Mouse (Mus musculus): ENCODE results near the gene Rgma. TPM values are rescaled to one million over a fixed set of nuclear protein-coding genes. Genes with fewer than 3 reads are reported as not detected.

The Rgma gene
- polyA plus RNA-seq, 1 experiment from 2014 or later = 62.9 TPM

- Histone ChIP-seq H3K4me1 (peaks cover 36% of the 10 kb centered on the region), H3K36me3 (peaks cover 43% of the 10 kb centered on the region), H3K9ac (replicated peaks) (no peak overlapping the region), H3K4me2 (replicated peaks) (no peak overlapping the region), H3K9me3 (no peaks in the 10 kb centered on the region), H3K4me3 (no peak overlapping the region), H3K27ac (replicated peaks) (peak overlapping the region; percentile 74), H3K27me3 (no peaks in the 10 kb centered on the region)
- no peak for ATAC-seq (ENCODE audit: low FRiP score, low read depth)
- 92% methylated on average over 7 of the region's 7 CpGs for WGBS
Observed at GRCm38 (mm10) chr7:73425451-73425850, 50.1 kb downstream of the Rgma start.

- 91% methylated on average over 3 of the region's 3 CpGs for WGBS
Observed at GRCm38 (mm10) chr7:73426235-73426634, 50.9 kb downstream of the Rgma start.

GRCm38 (mm10) chr7:73426752-73427386, 51.6 kb downstream of the Rgma start:
- Histone ChIP-seq H3K9me3 (no peaks in the 10 kb centered on the region), H3K9ac (replicated peaks) (no peak overlapping the region), H3K4me2 (replicated peaks) (no peak overlapping the region), H3K4me3 (no peak overlapping the region), H3K36me3 (peaks cover 42% of the 10 kb centered on the region), H3K27me3 (no peaks in the 10 kb centered on the region), H3K27ac (replicated peaks) (peak overlapping the region; percentile 49), H3K4me1 (peaks cover 25% of the 10 kb centered on the region)
- no peak for ATAC-seq (ENCODE audit: low FRiP score, low read depth)
- 89% methylated on average over 8 of the region's 8 CpGs for WGBS

More at GRCm38 (mm10) chr7:73426235-73426634, 50.9 kb downstream of the Rgma start:
- ATAC-seq (ENCODE audit: low FRiP score, low read depth) = no peak
- Histone ChIP-seq H3K4me3 (no peak overlapping the region), H3K4me2 (replicated peaks) (no peak overlapping the region), H3K27me3 (no peaks in the 10 kb centered on the region), H3K9me3 (no peaks in the 10 kb centered on the region), H3K36me3 (peaks cover 39% of the 10 kb centered on the region), H3K4me1 (peaks cover 31% of the 10 kb centered on the region), H3K27ac (replicated peaks) (no peak overlapping the region; the same call in 1 of the 2 replicates), H3K9ac (replicated peaks) (no peak overlapping the region)

- no peak overlapping the region for H3K27ac ChIP-seq (replicated peaks)
- H3K36me3 ChIP-seq = peaks cover 42% of the 10 kb centered on the region
- H3K9me3 ChIP-seq = no peaks in the 10 kb centered on the region
- no peak overlapping the region for H3K4me2 ChIP-seq (replicated peaks)
- H3K9ac ChIP-seq (replicated peaks) = no peak overlapping the region
- 97% methylated on average over 6 of the region's 6 CpGs for WGBS
- H3K4me1 ChIP-seq = peaks cover 21% of the 10 kb centered on the region
- ATAC-seq (ENCODE audit: low FRiP score, low read depth) = no peak
- H3K27me3 ChIP-seq = no peaks in the 10 kb centered on the region
- no peak overlapping the region for H3K4me3 ChIP-seq
Observed at GRCm38 (mm10) chr7:73427794-73428193, 52.5 kb downstream of the Rgma start.

- Histone ChIP-seq H3K9me3 (no peaks in the 10 kb centered on the region), H3K4me3 (no peak overlapping the region), H3K27me3 (no peaks in the 10 kb centered on the region), H3K27ac (replicated peaks) (no peak overlapping the region), H3K9ac (replicated peaks) (no peak overlapping the region), H3K4me2 (replicated peaks) (no peak overlapping the region), H3K36me3 (peaks cover 44% of the 10 kb centered on the region), H3K4me1 (peaks cover 18% of the 10 kb centered on the region)
- ATAC-seq (ENCODE audit: low FRiP score, low read depth) = no peak
- WGBS = 91% methylated on average over 3 of the region's 3 CpGs
Observed at GRCm38 (mm10) chr7:73428525-73428924, 53.2 kb downstream of the Rgma start.

GRCm38 (mm10) chr7:73433637-73434335, 58.5 kb downstream of the Rgma start:
- Histone ChIP-seq H3K9ac (replicated peaks) (no peak overlapping the region), H3K4me3 (no peak overlapping the region), H3K36me3 (peaks cover 70% of the 10 kb centered on the region), H3K27ac (replicated peaks) (no peak overlapping the region), H3K9me3 (no peaks in the 10 kb centered on the region), H3K4me1 (no peaks in the 10 kb centered on the region), H3K4me2 (replicated peaks) (no peak overlapping the region), H3K27me3 (no peaks in the 10 kb centered on the region)
- 84% methylated on average over 6 of the region's 6 CpGs for WGBS
- no peak for ATAC-seq (ENCODE audit: low FRiP score, low read depth)

- no peak overlapping the region for H3K27ac ChIP-seq (replicated peaks)
- 88% methylated on average over 2 of the region's 2 CpGs for WGBS
Observed at GRCm38 (mm10) chr7:73434336-73434677, 59.0 kb downstream of the Rgma start.

GRCm38 (mm10) chr7:73435685-73436084, 60.4 kb downstream of the Rgma start:
- no peak for ATAC-seq (ENCODE audit: low FRiP score, low read depth)
- WGBS = 80% methylated on average over 12 of the region's 12 CpGs
- H3K36me3 ChIP-seq = peaks cover 76% of the 10 kb centered on the region

More at GRCm38 (mm10) chr7:73434336-73434677, 59.0 kb downstream of the Rgma start:
- peaks cover 70% of the 10 kb centered on the region for H3K36me3 ChIP-seq
- no peaks in the 10 kb centered on the region for H3K4me1 ChIP-seq
- no peak overlapping the region for H3K9ac ChIP-seq (replicated peaks)
- ATAC-seq (ENCODE audit: low FRiP score, low read depth) = no peak
- no peaks in the 10 kb centered on the region for H3K27me3 ChIP-seq
- H3K9me3 ChIP-seq = no peaks in the 10 kb centered on the region
- H3K4me3 ChIP-seq = no peak overlapping the region
- H3K4me2 ChIP-seq (replicated peaks) = no peak overlapping the region

GRCm38 (mm10) chr7:73441802-73442201, 66.5 kb downstream of the Rgma start:
- WGBS = 95% methylated on average over 3 of the region's 3 CpGs
- no peak for ATAC-seq (ENCODE audit: low FRiP score, low read depth)

More at GRCm38 (mm10) chr7:73435685-73436084, 60.4 kb downstream of the Rgma start:
- Histone ChIP-seq H3K9ac (replicated peaks) (no peak overlapping the region), H3K4me3 (no peak overlapping the region), H3K4me1 (no peaks in the 10 kb centered on the region), H3K27me3 (no peaks in the 10 kb centered on the region), H3K9me3 (no peaks in the 10 kb centered on the region), H3K4me2 (replicated peaks) (no peak overlapping the region), H3K27ac (replicated peaks) (no peak overlapping the region)

GRCm38 (mm10) chr7:73442246-73442645, 66.9 kb downstream of the Rgma start:
- no peak overlapping the region for H3K27ac ChIP-seq (replicated peaks)
- H3K4me1 ChIP-seq = no peaks in the 10 kb centered on the region
- 96% methylated on average over 4 of the region's 4 CpGs for WGBS
- H3K27me3 ChIP-seq = no peaks in the 10 kb centered on the region
- no peak overlapping the region for H3K9ac ChIP-seq (replicated peaks)
- peaks cover 97% of the 10 kb centered on the region for H3K36me3 ChIP-seq
- no peaks in the 10 kb centered on the region for H3K9me3 ChIP-seq
- ATAC-seq (ENCODE audit: low FRiP score, low read depth) = no peak
- H3K4me2 ChIP-seq (replicated peaks) = no peak overlapping the region
- H3K4me3 ChIP-seq = no peak overlapping the region

More at GRCm38 (mm10) chr7:73441802-73442201, 66.5 kb downstream of the Rgma start:
- H3K27ac ChIP-seq (replicated peaks) = no peak overlapping the region
- no peaks in the 10 kb centered on the region for H3K27me3 ChIP-seq
- H3K9ac ChIP-seq (replicated peaks) = no peak overlapping the region
- H3K4me3 ChIP-seq = no peak overlapping the region
- H3K4me2 ChIP-seq (replicated peaks) = no peak overlapping the region
- H3K9me3 ChIP-seq = no peaks in the 10 kb centered on the region
- H3K36me3 ChIP-seq = peaks cover 97% of the 10 kb centered on the region
- no peaks in the 10 kb centered on the region for H3K4me1 ChIP-seq

- no peak for ATAC-seq (ENCODE audit: low FRiP score, low read depth)
- Histone ChIP-seq H3K4me3 (no peak overlapping the region), H3K4me1 (no peaks in the 10 kb centered on the region), H3K36me3 (peaks cover 98% of the 10 kb centered on the region), H3K9me3 (no peaks in the 10 kb centered on the region), H3K27ac (replicated peaks) (no peak overlapping the region), H3K27me3 (no peaks in the 10 kb centered on the region), H3K4me2 (replicated peaks) (no peak overlapping the region), H3K9ac (replicated peaks) (no peak overlapping the region)
- WGBS = 91% methylated on average over 4 of the region's 4 CpGs
Observed at GRCm38 (mm10) chr7:73451594-73451993, 76.3 kb downstream of the Rgma start.

- no peak for ATAC-seq (ENCODE audit: low FRiP score, low read depth)
- no peak overlapping the region for H3K4me3 ChIP-seq
- H3K4me1 ChIP-seq = no peaks in the 10 kb centered on the region
- H3K9me3 ChIP-seq = no peaks in the 10 kb centered on the region
- no peaks in the 10 kb centered on the region for H3K27me3 ChIP-seq
- no peak overlapping the region for H3K9ac ChIP-seq (replicated peaks)
- WGBS = 94% methylated on average over 3 of the region's 3 CpGs
- peaks cover 95% of the 10 kb centered on the region for H3K36me3 ChIP-seq
- no peak overlapping the region for H3K27ac ChIP-seq (replicated peaks)
- no peak overlapping the region for H3K4me2 ChIP-seq (replicated peaks)
Observed at GRCm38 (mm10) chr7:73452187-73452808, 77.0 kb downstream of the Rgma start.
